Mouse (Mus musculus): Measurements from ENCODE around the gene Pnrc1. TPM values are rescaled to one million over a fixed set of nuclear protein-coding genes. Genes with fewer than 3 reads are reported as not detected.
A peak's percentile ranks its signal among the peaks of the same experiment; 100 is the strongest.

The Pnrc1 gene
- total and polyA plus RNA-seq, 3 experiments: 7.6 to 14.4 TPM; not detected in 1

GRCm38 (mm10) chr4:33248062-33248889, 41.7 kb downstream of the Pnrc1 start:
- no peaks in the 10 kb centered on the region for H3K27me3 ChIP-seq (ENCODE audit: control insufficient read depth in 1 of 2, insufficient read depth in 2 of 2, low read length in 2 of 2)
- peak; percentile 99 for DNase-seq (ENCODE audit: low read depth, low spot score)
- peak overlapping the region; percentile 73 to 87 for H3K4me3 ChIP-seq (ENCODE audit: control insufficient read depth in 1 of 2, insufficient read depth in 1 of 2, low read depth in 2 of 2, low read length in 2 of 2)
- peak overlapping the region; percentile 87 for H3K27ac ChIP-seq (ENCODE audit: control insufficient read depth, low read depth, low read length)
- peaks cover 11% of the 10 kb centered on the region for H3K79me2 ChIP-seq (ENCODE audit: control insufficient read depth, insufficient read depth, low read length, poor library complexity)
- peak overlapping the region; percentile 86 for H3K9ac ChIP-seq (ENCODE audit: control insufficient read depth, low read depth, low read length, poor library complexity, severe bottlenecking)
- peaks cover 6 to 14% of the 10 kb centered on the region in 2 experiments; a peak in 3 of 4 replicates for H3K4me1 ChIP-seq (ENCODE audit: control insufficient read depth in 1 of 2, insufficient read depth in 2 of 2, low read length in 2 of 2)
- H3K9me3 ChIP-seq (replicated peaks; ENCODE audit: insufficient read depth, low read length): no peaks in the 10 kb centered on the region
- peaks cover 7 to 18% of the 10 kb centered on the region in 2 experiments for H3K36me3 ChIP-seq (ENCODE audit: control insufficient read depth in 1 of 2, insufficient read depth in 2 of 2, low read length in 2 of 2)
- TF ChIP-seq MYB (IDR thresholded peaks at IDR 0.05; ENCODE audit: low read depth, low read length): no peak
- TF ChIP-seq EP300 (IDR thresholded peaks at IDR 0.05; ENCODE audit: low read depth in 1 of 2, low read length in 2 of 2): no peak
- TF ChIP-seq UBTF (IDR thresholded peaks at IDR 0.05; ENCODE audit: borderline replicate concordance, insufficient read depth, low read depth, low read length): no peak
- TF ChIP-seq NRF1 (IDR thresholded peaks at IDR 0.05; ENCODE audit: insufficient read depth, low read depth, low read length, poor library complexity, severe bottlenecking): peak; percentile 95
- no peak; the same call in 1 of the 2 replicates for TF ChIP-seq ELF1 (IDR thresholded peaks at IDR 0.05; ENCODE audit: low read depth, low read length)
- no peak for TF ChIP-seq ZC3H11A (IDR thresholded peaks at IDR 0.05; ENCODE audit: low read depth, low read length)
- peak; percentile 61; the same call in 1 of the 2 replicates for TF ChIP-seq TCF12 (IDR thresholded peaks at IDR 0.05; ENCODE audit: low read depth, low read length)
- peak; percentile 62 for TF ChIP-seq NELFE (IDR thresholded peaks at IDR 0.05; ENCODE audit: low read depth, low read length)
- TF ChIP-seq USF1 (IDR thresholded peaks at IDR 0.05; ENCODE audit: low read depth, low read length): no peak
- no peak for TF ChIP-seq BHLHE40 (IDR thresholded peaks at IDR 0.05; ENCODE audit: borderline replicate concordance, low read depth, low read length)
- no peak for TF ChIP-seq TAL1 (IDR thresholded peaks at IDR 0.05; ENCODE audit: low read length)
- TF ChIP-seq MAFK (IDR thresholded peaks at IDR 0.05; ENCODE audit: borderline replicate concordance, low read depth, low read length): no peak
- TF ChIP-seq GABPA (IDR thresholded peaks at IDR 0.05; ENCODE audit: low read depth, low read length): no peak
- no peak for TF ChIP-seq CHD2 (IDR thresholded peaks at IDR 0.05; ENCODE audit: low read length)
- no peak for TF ChIP-seq ZKSCAN1 (IDR thresholded peaks at IDR 0.05; ENCODE audit: low read depth, low read length)
- no peak for TF ChIP-seq GATA1 (IDR thresholded peaks at IDR 0.05; ENCODE audit: low read depth, low read length)
- no peak for TF ChIP-seq JUND (IDR thresholded peaks at IDR 0.05; ENCODE audit: low read depth, low read length)
- TF ChIP-seq MEF2A (IDR thresholded peaks at IDR 0.05; ENCODE audit: extremely low read depth, insufficient replicate concordance, low read depth, low read length, poor library complexity, severe bottlenecking): no peak
- no peak; the same call in 1 of the 2 replicates for TF ChIP-seq ETS1 (IDR thresholded peaks at IDR 0.05; ENCODE audit: low read depth, low read length)
- TF ChIP-seq SMC3 (IDR thresholded peaks at IDR 0.05; ENCODE audit: low read depth, low read length): no peak
- TF ChIP-seq ZMIZ1 (IDR thresholded peaks at IDR 0.05; ENCODE audit: low read depth, low read length): peak; percentile 91; the same call in 1 of the 2 replicates
- no peak for TF ChIP-seq CHD1 (IDR thresholded peaks at IDR 0.05; ENCODE audit: low read depth, low read length)
- no peak for TF ChIP-seq E2F4 (IDR thresholded peaks at IDR 0.05; ENCODE audit: borderline replicate concordance, low read depth, low read length)
- peak; percentile 76 to 87 for TF ChIP-seq POLR2A (IDR thresholded peaks at IDR 0.05; ENCODE audit: control insufficient read depth in 1 of 2, insufficient read depth in 1 of 2, low read depth in 1 of 2, low read length in 2 of 2, poor library complexity in 1 of 2)
- no peak for TF ChIP-seq MAX (IDR thresholded peaks at IDR 0.05; ENCODE audit: low read length)
- peak; percentile 48 for TF ChIP-seq TBP (IDR thresholded peaks at IDR 0.05; ENCODE audit: low read depth, low read length)
- TF ChIP-seq HCFC1 (IDR thresholded peaks at IDR 0.05; ENCODE audit: low read depth, low read length): peak; percentile 27; the same call in 1 of the 2 replicates
- no peak for TF ChIP-seq RCOR1 (IDR thresholded peaks at IDR 0.05; ENCODE audit: low read depth, low read length)
- peak; percentile 78; the same call in 1 of the 2 replicates for TF ChIP-seq MAZ (IDR thresholded peaks at IDR 0.05; ENCODE audit: low read depth, low read length)
- no peak for TF ChIP-seq MYC (IDR thresholded peaks at IDR 0.05; ENCODE audit: low read depth, low read length)
- TF ChIP-seq SIN3A (IDR thresholded peaks at IDR 0.05; ENCODE audit: low read length): peak; percentile 81
- TF ChIP-seq MXI1 (IDR thresholded peaks at IDR 0.05; ENCODE audit: low read depth, low read length): peak; percentile 28; the same call in 1 of the 2 replicates
- no peak for TF ChIP-seq USF2 (IDR thresholded peaks at IDR 0.05; ENCODE audit: borderline replicate concordance in 1 of 2, insufficient read depth in 1 of 2, low read depth in 1 of 2, low read length in 2 of 2)
- TF ChIP-seq ZNF384 (IDR thresholded peaks at IDR 0.05; ENCODE audit: low read depth, low read length): no peak
- no peak for TF ChIP-seq CTCF (IDR thresholded peaks at IDR 0.05 in 2 of 3, conservative IDR thresholded peaks at IDR 0.05 in 1 of 3; ENCODE audit: control insufficient read depth in 1 of 3, insufficient read depth in 1 of 3, low read depth in 2 of 3, low read length in 3 of 3, poor library complexity in 1 of 3, severe bottlenecking in 1 of 3)

All from MEL (cell line).